Mouse (Mus musculus) forebrain, embryonic 11.5 days (tissue): ENCODE measurements around the gene Ric8b. TPM values are rescaled to one million over a fixed set of nuclear protein-coding genes. Genes with fewer than 3 reads are reported as not detected.

ENCODE experiments used
- ATAC-seq: fragments of 200-750 bp; cut with Nextera tagmentation; replicated peaks from 2 replicates; pipeline ENCODE4 v1.8.0; 2017; ENCODE audit warnings: moderate TSS enrichment; ENCODE audit not compliant: low FRiP score
- DNase-seq: peaks from one replicate; pipeline ENCODE4 v3.0.0-alpha.2; 2017; ENCODE audit warnings: low spot score
- H3K27ac ChIP-seq: fragments of 300-500 bp; sonication (generic); 2 replicates; pipeline ENCODE4 v1.5.1; 2014; ENCODE audit warnings: low read depth, low read length
- H3K27me3 ChIP-seq: fragments of 300-500 bp; sonication (generic); 2 replicates; pipeline ENCODE4 v1.6.1; 2014; ENCODE audit warnings: mild to moderate bottlenecking, low read length, mixed read lengths; ENCODE audit not compliant: control insufficient read depth, insufficient read depth
- H3K36me3 ChIP-seq: fragments of 300-500 bp; sonication (generic); 2 replicates; pipeline ENCODE4 v1.6.1; 2014; ENCODE audit warnings: mild to moderate bottlenecking, low read length, moderate library complexity, mixed read lengths; ENCODE audit not compliant: control insufficient read depth, insufficient read depth
- H3K4me1 ChIP-seq: fragments of 300-500 bp; sonication (generic); replicated peaks from 2 replicates; pipeline ENCODE4 v1.6.1; 2014; ENCODE audit warnings: low read length, mixed read lengths; ENCODE audit not compliant: control insufficient read depth, insufficient read depth
- H3K4me2 ChIP-seq: fragments of 300-500 bp; sonication (generic); 2 replicates; pipeline ENCODE4 v1.6.1; 2014; ENCODE audit warnings: low read depth, mild to moderate bottlenecking, low read length, moderate library complexity, mixed read lengths; ENCODE audit not compliant: severe bottlenecking
- H3K4me3 ChIP-seq: fragments of 300-500 bp; sonication (generic); 2 replicates; pipeline ENCODE4 v1.5.1; 2014; ENCODE audit warnings: low read depth, low read length
- H3K9ac ChIP-seq: fragments of 300-500 bp; sonication (generic); 2 replicates; pipeline ENCODE4 v1.6.1; 2014; ENCODE audit warnings: low read length
- H3K9me3 ChIP-seq: fragments of 300-500 bp; sonication (generic); 2 replicates; pipeline ENCODE4 v1.6.1; 2016; ENCODE audit warnings: low read length, mixed read lengths; ENCODE audit not compliant: control insufficient read depth
- WGBS: fragments of 180-500 bp; shearing (Covaris S2); extraction: QIAGEN DNeasy Blood & Tissue Kit; methylation state at CpG from one replicate; pipeline ENCODE4 v1.1.7; 2014; 5-methylcytosine and 5-hydroxymethylcytosine counted together
- polyA plus RNA-seq: library from polyadenylated mRNA; unstranded; fragments of >200 nt; fragmentation: Nextera tagmentation; extraction: Ambion mirVana; gene quantifications from 2 replicates; pipeline ENCODE4 v1.2.1, GENCODE M21; 2014

The Ric8b gene
- polyA plus RNA-seq, 1 experiment from 2014 or later = 22.4 TPM

DNA sequence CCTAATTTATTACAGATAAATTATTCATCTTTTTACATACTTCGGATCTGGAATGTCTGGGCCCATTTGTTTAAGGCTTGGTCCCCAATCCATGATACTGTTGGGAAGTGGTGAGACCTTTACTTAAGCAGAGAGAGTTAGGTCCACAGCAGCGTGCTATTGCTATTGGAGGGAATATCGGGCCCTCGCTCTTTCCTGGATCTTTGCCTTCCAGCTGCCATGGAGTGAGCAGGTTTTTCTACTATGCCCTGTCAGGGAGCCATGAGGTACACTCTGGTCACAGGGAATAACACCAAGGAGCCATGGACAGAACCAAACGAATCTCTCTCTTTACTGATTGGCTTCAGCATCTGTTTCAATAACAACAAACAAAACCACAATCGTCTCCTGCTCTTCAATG lies 1.9 kb upstream of the Ric8b start:
- no peak for DNase-seq
- 85% methylated on average over 6 of the region's 6 CpGs for WGBS
- no peak overlapping the region for H3K9ac ChIP-seq
- no peak overlapping the region for H3K27ac ChIP-seq
- no peaks in the 10 kb centered on the region for H3K9me3 ChIP-seq
- H3K4me3 ChIP-seq = no peak overlapping the region
- H3K36me3 ChIP-seq = no peaks in the 10 kb centered on the region
- no peak for ATAC-seq
- H3K27me3 ChIP-seq = no peaks in the 10 kb centered on the region; the same call in 1 of the 2 replicates
- no peak overlapping the region for H3K4me2 ChIP-seq
- H3K4me1 ChIP-seq = peaks cover 10% of the 10 kb centered on the region

DNA sequence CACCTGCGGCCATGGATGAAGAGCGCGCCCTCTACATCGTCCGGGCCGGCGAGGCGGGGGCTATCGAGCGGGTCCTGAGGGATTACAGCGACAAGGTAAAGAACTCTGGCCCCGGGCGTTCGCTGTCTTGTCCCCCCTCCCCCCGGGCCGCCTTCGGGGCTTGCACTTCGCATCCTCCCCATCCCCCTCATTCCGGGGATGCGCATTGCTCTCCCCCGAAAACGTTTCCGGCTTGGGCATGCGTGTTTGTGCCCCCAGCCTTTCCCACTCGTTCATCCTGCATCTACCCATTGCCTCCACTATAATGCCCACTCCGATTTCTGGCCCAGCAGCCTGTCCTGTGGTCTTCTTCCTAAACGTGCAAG lies 297 bp downstream of the Ric8b start:
- H3K9ac ChIP-seq = peak overlapping the region; percentile 92
- peak overlapping the region; percentile 83 for H3K4me2 ChIP-seq
- ATAC-seq = no peak; the same call in 1 of the 2 replicates
- no peak for DNase-seq
- H3K4me1 ChIP-seq = peaks cover 4% of the 10 kb centered on the region; the same call in 1 of the 2 replicates
- 0% methylated on average over 27 of the region's 27 CpGs for WGBS
- H3K9me3 ChIP-seq = no peaks in the 10 kb centered on the region
- no peaks in the 10 kb centered on the region for H3K36me3 ChIP-seq
- H3K27me3 ChIP-seq = no peaks in the 10 kb centered on the region; the same call in 1 of the 2 replicates
- peak overlapping the region; percentile 90 for H3K4me3 ChIP-seq
- peak overlapping the region; percentile 88 for H3K27ac ChIP-seq

DNA sequence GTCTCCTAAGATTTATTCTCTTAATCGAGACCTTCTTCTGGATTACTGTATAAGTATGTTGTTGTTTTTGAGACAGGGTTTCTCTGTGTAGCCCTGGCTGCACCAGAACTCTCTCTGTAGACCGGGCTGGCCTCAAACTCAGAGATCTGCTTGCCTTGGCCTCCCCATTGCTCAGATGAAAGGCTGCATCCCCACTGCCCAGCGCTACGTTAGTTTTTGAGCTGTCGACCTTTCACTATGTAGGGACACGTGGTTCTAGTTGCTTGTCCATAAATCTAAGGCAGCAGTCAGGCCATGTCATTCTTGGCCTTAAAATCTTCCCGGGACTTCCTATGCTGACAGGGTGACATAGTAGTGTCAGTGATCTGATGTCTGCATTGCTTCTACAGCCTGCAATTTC lies 8.9 kb downstream of the Ric8b start:
- Histone ChIP-seq H3K4me3 (no peak overlapping the region), H3K9me3 (no peaks in the 10 kb centered on the region), H3K4me2 (no peak overlapping the region), H3K27ac (no peak overlapping the region), H3K9ac (no peak overlapping the region), H3K36me3 (no peaks in the 10 kb centered on the region), H3K27me3 (no peaks in the 10 kb centered on the region), H3K4me1 (no peaks in the 10 kb centered on the region; the same call in 1 of the 2 replicates)
- WGBS = 89% methylated on average over 7 of the region's 7 CpGs
- DNase-seq (no peak), ATAC-seq (no peak)

DNA sequence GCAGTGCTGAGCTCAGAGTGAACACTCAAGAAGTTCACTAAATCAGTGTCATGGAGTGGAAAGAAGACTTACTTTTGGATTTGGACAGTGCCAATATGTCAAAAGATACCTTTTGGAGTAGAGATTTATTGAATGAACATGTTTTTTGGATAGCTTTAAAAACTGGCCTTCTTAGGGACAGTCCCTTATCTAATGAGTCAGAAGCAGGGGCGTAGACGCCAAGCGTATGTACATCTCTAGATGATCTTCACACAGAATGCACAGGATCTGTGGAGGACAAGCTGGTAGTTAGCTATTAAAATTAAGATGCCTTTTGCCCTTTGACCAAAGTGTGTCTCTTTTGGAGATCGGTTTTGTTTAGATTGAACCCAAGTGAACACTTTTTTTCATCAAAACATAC lies 9.5 kb downstream of the Ric8b start:
- H3K4me3 ChIP-seq = no peak overlapping the region
- H3K27me3 ChIP-seq = no peaks in the 10 kb centered on the region
- DNase-seq (no peak), ATAC-seq (no peak)
- no peaks in the 10 kb centered on the region for H3K9me3 ChIP-seq
- H3K36me3 ChIP-seq = no peaks in the 10 kb centered on the region
- H3K4me2 ChIP-seq = no peak overlapping the region
- no peak overlapping the region for H3K9ac ChIP-seq
- no peaks in the 10 kb centered on the region; the same call in 1 of the 2 replicates for H3K4me1 ChIP-seq
- no peak overlapping the region for H3K27ac ChIP-seq
- WGBS = 94% methylated on average over 4 of the region's 4 CpGs

DNA sequence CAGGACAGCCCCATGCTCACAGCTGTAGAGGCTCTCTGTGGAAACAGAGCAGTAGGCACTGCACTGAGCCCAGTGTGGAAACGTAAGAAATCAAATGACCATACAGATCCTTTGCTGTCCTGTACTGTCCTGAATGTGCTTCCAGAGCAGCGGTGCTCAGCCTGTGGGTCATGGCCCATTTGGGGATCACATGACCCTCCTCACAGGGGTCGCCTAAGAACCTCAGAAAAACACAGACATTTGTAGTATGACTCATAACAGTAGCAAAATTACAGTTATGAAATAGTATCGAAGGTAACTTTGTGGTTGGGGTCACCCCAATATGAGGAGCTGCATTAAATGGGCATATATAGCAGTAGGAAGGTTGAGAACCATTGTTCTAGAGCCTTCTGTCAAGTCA lies 11.0 kb downstream of the Ric8b start:
- ATAC-seq (no peak), DNase-seq (no peak)
- no peak overlapping the region for H3K9ac ChIP-seq
- no peak overlapping the region for H3K4me2 ChIP-seq
- no peaks in the 10 kb centered on the region for H3K36me3 ChIP-seq
- no peaks in the 10 kb centered on the region for H3K27me3 ChIP-seq
- no peaks in the 10 kb centered on the region; the same call in 1 of the 2 replicates for H3K4me1 ChIP-seq
- H3K27ac ChIP-seq = no peak overlapping the region
- no peaks in the 10 kb centered on the region for H3K9me3 ChIP-seq
- H3K4me3 ChIP-seq = no peak overlapping the region
- 89% methylated on average over 4 of the region's 4 CpGs for WGBS

DNA sequence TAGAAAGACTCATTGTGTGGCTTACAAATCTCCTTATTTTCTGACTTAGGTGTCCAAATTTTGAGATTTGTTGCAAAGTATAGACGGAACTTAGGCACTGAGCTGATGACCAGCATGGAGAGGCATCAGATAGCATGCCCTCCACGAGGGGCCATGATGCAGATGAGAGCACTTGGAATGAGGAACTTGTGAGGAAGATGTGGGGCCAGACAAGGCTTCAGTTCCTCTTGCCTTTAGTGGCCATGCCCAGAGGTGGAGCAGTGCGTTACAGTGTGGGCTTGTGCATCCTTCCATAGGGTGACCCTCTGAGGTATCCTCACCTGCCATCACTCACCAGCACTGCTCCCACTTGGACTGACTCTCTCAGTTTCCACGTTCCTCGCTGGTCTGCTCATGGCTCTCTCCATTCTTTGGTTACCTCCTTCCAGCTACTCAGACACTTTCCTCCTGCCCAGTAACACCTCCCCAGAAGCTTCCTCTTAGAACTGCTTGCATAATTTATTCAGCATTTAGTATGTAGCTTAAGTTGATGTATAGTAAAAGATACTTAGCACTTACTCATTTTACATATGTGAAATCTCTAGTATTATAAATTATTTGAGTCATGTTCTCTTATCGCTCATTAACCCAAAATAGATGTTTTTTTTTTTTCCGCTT lies 18.3 kb downstream of the Ric8b start:
- no peak overlapping the region for H3K4me2 ChIP-seq
- H3K4me1 ChIP-seq = no peaks in the 10 kb centered on the region
- no peaks in the 10 kb centered on the region for H3K27me3 ChIP-seq
- no peak overlapping the region for H3K9ac ChIP-seq
- no peaks in the 10 kb centered on the region for H3K9me3 ChIP-seq
- 84% methylated on average over 7 of the region's 7 CpGs for WGBS
- H3K36me3 ChIP-seq = no peaks in the 10 kb centered on the region
- H3K27ac ChIP-seq = no peak overlapping the region
- no peak for ATAC-seq
- no peak for DNase-seq
- no peak overlapping the region for H3K4me3 ChIP-seq

DNA sequence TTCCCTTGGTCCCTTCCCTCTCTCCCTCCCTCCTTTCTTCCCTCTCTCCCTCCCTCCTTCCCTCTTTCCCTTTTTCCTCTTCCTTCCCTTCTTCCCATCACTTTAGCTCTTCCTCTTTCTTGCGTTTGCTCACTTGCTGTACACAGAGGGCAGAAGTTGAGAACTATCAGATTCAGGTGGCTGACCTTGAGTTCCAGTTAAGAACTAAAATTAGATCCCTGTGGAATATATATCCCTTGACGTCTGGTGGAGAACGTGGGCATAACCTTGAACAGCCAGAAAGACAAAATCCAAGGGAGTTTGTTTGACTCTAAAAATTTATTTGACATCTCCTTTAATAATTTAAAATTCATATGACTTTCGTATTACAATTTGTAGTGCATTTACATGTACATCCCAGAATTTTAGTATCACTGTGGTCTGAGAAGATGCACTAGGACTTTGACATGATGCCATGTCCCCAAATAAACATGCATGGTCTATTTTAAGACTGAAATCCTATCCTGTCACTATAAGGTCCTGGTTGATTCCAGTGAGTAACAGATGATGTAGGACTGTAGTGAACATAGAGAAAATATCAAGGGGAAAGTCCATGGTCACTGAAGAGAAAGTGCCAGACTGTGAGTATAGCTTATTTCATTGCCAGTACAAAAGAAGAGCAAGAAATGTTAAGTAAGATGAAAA lies 19.6 kb downstream of the Ric8b start:
- Histone ChIP-seq H3K36me3 (no peaks in the 10 kb centered on the region), H3K4me1 (no peaks in the 10 kb centered on the region), H3K4me2 (no peak overlapping the region), H3K9ac (no peak overlapping the region), H3K27ac (no peak overlapping the region), H3K4me3 (no peak overlapping the region), H3K9me3 (no peaks in the 10 kb centered on the region), H3K27me3 (no peaks in the 10 kb centered on the region)
- ATAC-seq (no peak), DNase-seq (no peak)
- 86% methylated on average over 4 of the region's 4 CpGs for WGBS

DNA sequence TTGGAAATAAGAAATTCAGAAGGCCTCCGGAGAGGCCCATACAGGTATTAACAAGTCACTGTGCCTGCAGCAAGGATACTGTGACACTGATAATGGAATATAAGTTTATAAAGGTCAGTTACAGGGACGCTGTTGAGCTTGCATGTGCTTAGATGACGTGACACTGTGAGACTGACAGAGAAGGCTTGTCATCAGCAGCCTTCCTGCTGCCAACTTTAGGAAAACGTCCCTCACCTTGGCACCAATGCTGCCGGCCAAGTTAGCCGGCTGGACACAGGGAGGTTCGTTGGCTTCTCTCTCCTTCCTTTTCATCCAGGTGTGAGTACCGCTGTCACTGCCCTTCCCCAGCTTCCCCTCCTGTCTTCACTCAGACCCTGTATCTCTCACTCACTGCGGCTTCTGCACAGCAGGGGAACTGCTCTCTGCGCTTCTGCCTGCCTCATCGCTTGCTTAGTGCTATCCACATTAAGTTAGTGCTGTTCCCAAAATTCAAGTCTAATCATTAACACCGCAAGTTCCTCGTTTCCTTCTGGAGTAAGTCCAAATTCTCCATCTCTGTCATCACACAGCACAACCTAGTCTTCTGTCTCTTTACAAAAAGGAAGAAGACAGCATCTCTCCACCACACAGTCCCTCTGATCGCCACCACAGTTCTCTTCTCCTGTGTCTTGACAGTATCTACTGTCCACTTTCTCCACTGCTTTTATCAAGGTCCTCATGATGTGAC lies 20.8 kb downstream of the Ric8b start:
- 84% methylated on average over 14 of the region's 14 CpGs for WGBS

More for the DNA sequence above, 20.8 kb downstream of the Ric8b start:
- ATAC-seq (no peak), DNase-seq (no peak)
- Histone ChIP-seq H3K27me3 (no peaks in the 10 kb centered on the region), H3K9ac (no peak overlapping the region), H3K27ac (no peak overlapping the region), H3K36me3 (no peaks in the 10 kb centered on the region), H3K4me1 (no peaks in the 10 kb centered on the region), H3K9me3 (no peaks in the 10 kb centered on the region), H3K4me3 (no peak overlapping the region), H3K4me2 (no peak overlapping the region)
